Comparison of ENCODE assay signal across 22 mouse cellular contexts in genomic region chr5:14705423-14705822, GRCm38 (mm10).
DNase-seq lines count a peak whose midpoint lies in the region; ATAC-seq lines count a peak whose summit lies in the region.
"Had no signal": no experiment of that assay in that cellular context is flagged by ENCODE, and none has a peak within 500 bp of the region (broad histone marks: within the 10 kb centered on the region; RNA-seq: fewer than 3 reads in every experiment).

No protein-coding gene starts in this region.

- H3K27ac ChIP-seq in kidney, embryonic 15.5 days, result no peak overlapping the region
- H3K27ac ChIP-seq in neural tube, embryonic 14.5 days (ENCODE audit: low read depth, low read length), result no peak overlapping the region
- no peak overlapping the region for H3K27ac ChIP-seq in neural tube, embryonic 15.5 days (replicated peaks)
- no peak overlapping the region for H3K27ac ChIP-seq in hindbrain, embryonic 13.5 days
- H3K27ac ChIP-seq: embryonic facial prominence, embryonic 12.5 days; embryonic facial prominence, embryonic 15.5 days; gastrocnemius, adult 2 months; hindbrain, embryonic 12.5 days had no signal

- DNase-seq in kidney, postnatal 25 days, result no peak
- DNase-seq in retina, postnatal 1 day, result peak; percentile 25
- DNase-seq: adrenal gland, adult 2 months; adrenal gland, postnatal 14 days; cerebellum, adult 11-12 months; cerebellum, adult 8-10 months; cerebellum, postnatal 14 days; forebrain, postnatal 0 days; gastrocnemius, adult 2 months; gastrocnemius, postnatal 14 days; heart, adult 11 months had no signal

- no peak overlapping the region for H3K4me3 ChIP-seq in kidney, embryonic 15.5 days (replicated peaks)
- no peak overlapping the region for H3K4me3 ChIP-seq in neural tube, embryonic 14.5 days (ENCODE audit: low read depth, low read length)
- no peak overlapping the region for H3K4me3 ChIP-seq in neural tube, embryonic 15.5 days (replicated peaks)
- no peak overlapping the region for H3K4me3 ChIP-seq in hindbrain, embryonic 13.5 days
- H3K4me3 ChIP-seq: embryonic facial prominence, embryonic 12.5 days; embryonic facial prominence, embryonic 15.5 days; gastrocnemius, adult 2 months; hindbrain, embryonic 12.5 days had no signal

- H3K9me3 ChIP-seq in kidney, embryonic 15.5 days (replicated peaks), result no peaks in the 10 kb centered on the region
- H3K9me3 ChIP-seq in neural tube, embryonic 14.5 days (ENCODE audit: control insufficient read depth, low read length), result no peaks in the 10 kb centered on the region
- H3K9me3 ChIP-seq in neural tube, embryonic 15.5 days (replicated peaks), result no peaks in the 10 kb centered on the region
- H3K9me3 ChIP-seq in hindbrain, embryonic 13.5 days, result no peaks in the 10 kb centered on the region
- H3K9me3 ChIP-seq: embryonic facial prominence, embryonic 12.5 days; embryonic facial prominence, embryonic 15.5 days; hindbrain, embryonic 12.5 days had no signal

- H3K36me3 ChIP-seq in kidney, embryonic 15.5 days, result no peaks in the 10 kb centered on the region
- no peaks in the 10 kb centered on the region for H3K36me3 ChIP-seq in neural tube, embryonic 14.5 days (ENCODE audit: control insufficient read depth, insufficient read depth, low read length)
- H3K36me3 ChIP-seq in neural tube, embryonic 15.5 days, result no peaks in the 10 kb centered on the region
- no peaks in the 10 kb centered on the region for H3K36me3 ChIP-seq in hindbrain, embryonic 13.5 days
- H3K36me3 ChIP-seq: embryonic facial prominence, embryonic 12.5 days; embryonic facial prominence, embryonic 15.5 days; hindbrain, embryonic 12.5 days had no signal

- no peak overlapping the region for H3K9ac ChIP-seq in kidney, embryonic 15.5 days
- H3K9ac ChIP-seq in neural tube, embryonic 14.5 days (replicated peaks; ENCODE audit: low read depth, low read length), result no peak overlapping the region
- H3K9ac ChIP-seq in neural tube, embryonic 15.5 days (replicated peaks), result no peak overlapping the region
- no peak overlapping the region for H3K9ac ChIP-seq in hindbrain, embryonic 13.5 days
- H3K9ac ChIP-seq: embryonic facial prominence, embryonic 12.5 days; embryonic facial prominence, embryonic 15.5 days; forebrain, postnatal 0 days; hindbrain, embryonic 12.5 days had no signal

- WGBS in kidney, embryonic 15.5 days, result 22% methylated on average over 2 of the region's 2 CpGs
- 42% methylated on average over 2 of the region's 2 CpGs for WGBS in neural tube, embryonic 14.5 days
- 39% methylated on average over 2 of the region's 2 CpGs for whole genome bisulfite sequencing in neural tube, embryonic 15.5 days
- 69% methylated on average over 2 of the region's 2 CpGs for WGBS in hindbrain, embryonic 13.5 days

- H3K4me2 ChIP-seq in kidney, embryonic 15.5 days, result no peak overlapping the region
- no peak overlapping the region for H3K4me2 ChIP-seq in neural tube, embryonic 14.5 days (ENCODE audit: low read depth, low read length)
- no peak overlapping the region for H3K4me2 ChIP-seq in neural tube, embryonic 15.5 days
- H3K4me2 ChIP-seq in hindbrain, embryonic 13.5 days, result no peak overlapping the region
- H3K4me2 ChIP-seq: embryonic facial prominence, embryonic 12.5 days; embryonic facial prominence, embryonic 15.5 days; heart, embryonic 11.5 days; hindbrain, embryonic 12.5 days had no signal

- ATAC-seq in kidney, embryonic 15.5 days (replicated peaks; ENCODE audit: low FRiP score), result peak; percentile 85
- ATAC-seq in neural tube, embryonic 14.5 days (ENCODE audit: low read depth), result peak; percentile 64; the same call in 1 of the 2 replicates
- ATAC-seq in neural tube, embryonic 15.5 days (ENCODE audit: low FRiP score), result no peak
- no peak for ATAC-seq in hindbrain, embryonic 13.5 days (ENCODE audit: low FRiP score)
- ATAC-seq: CD4-positive, CD25-positive, alpha-beta regulatory T cell, adult 4 months; forebrain, embryonic 14.5 days; forebrain, postnatal 0 days; hindbrain, embryonic 16.5 days had no signal

- no peaks in the 10 kb centered on the region for H3K4me1 ChIP-seq in kidney, embryonic 15.5 days
- H3K4me1 ChIP-seq in neural tube, embryonic 14.5 days (ENCODE audit: control insufficient read depth, insufficient read depth, low read length), result no peaks in the 10 kb centered on the region
- no peaks in the 10 kb centered on the region for H3K4me1 ChIP-seq in neural tube, embryonic 15.5 days
- 0 out of 2 replicates have a peak, but pooled peaks cover 5% of the 10 kb centered on the region for H3K4me1 ChIP-seq in hindbrain, embryonic 13.5 days (replicated peaks)
- H3K4me1 ChIP-seq: embryonic facial prominence, embryonic 12.5 days; embryonic facial prominence, embryonic 15.5 days; hindbrain, embryonic 12.5 days had no signal

- H3K27me3 ChIP-seq in kidney, embryonic 15.5 days, result no peaks in the 10 kb centered on the region
- no peaks in the 10 kb centered on the region for H3K27me3 ChIP-seq in neural tube, embryonic 14.5 days (ENCODE audit: control insufficient read depth, insufficient read depth, low read length)
- H3K27me3 ChIP-seq in neural tube, embryonic 15.5 days (replicated peaks), result no peaks in the 10 kb centered on the region
- H3K27me3 ChIP-seq in hindbrain, embryonic 13.5 days, result no peaks in the 10 kb centered on the region
- H3K27me3 ChIP-seq: embryonic facial prominence, embryonic 12.5 days; embryonic facial prominence, embryonic 15.5 days; hindbrain, embryonic 12.5 days had no signal

Comparison
In these comparisons a context has a peak if more than half of its experiments do, and no peak if none do; other contexts are left out.
1. ATAC-seq: peak in kidney, embryonic 15.5 days (single experiment) and neural tube, embryonic 14.5 days (single experiment); none in neural tube, embryonic 15.5 days (single experiment) and hindbrain, embryonic 13.5 days (single experiment).